Mouse (Mus musculus): ENCODE measurements around the gene Gm14459.
"Not testable (repeated sequence)": the region's sequence is repeated elsewhere in the genome, so short reads cannot be mapped to it uniquely, and the experiment has no call there.

Gene Gm14459

DNA sequence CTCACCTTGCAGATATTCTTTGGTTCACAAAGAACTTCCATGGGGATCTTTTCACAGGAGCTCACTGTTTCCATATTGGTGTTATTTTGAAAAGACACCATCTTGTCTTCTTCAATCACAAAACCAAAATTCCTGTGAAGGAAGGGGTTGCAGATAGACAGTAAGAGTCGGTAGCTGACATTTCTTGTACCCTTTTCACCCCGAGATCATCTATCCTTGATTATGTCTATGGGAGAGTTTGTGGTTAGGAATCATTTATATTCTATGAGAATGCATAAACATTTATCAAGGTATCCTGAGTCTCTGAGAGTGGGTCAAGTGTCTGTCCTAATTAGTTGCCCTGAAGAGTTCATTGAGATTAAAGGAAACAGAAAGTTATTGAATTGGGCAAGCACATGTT, at the start of gene Gm14459:
TSS of gene Gm14459 (minus strand) at position 101 of the 400 bp plus-strand sequence.
- TF ChIP-seq POU5F1 (IDR thresholded peaks at IDR 0.05; ENCODE audit: borderline replicate concordance, low read length) (no peak), NANOG (IDR thresholded peaks at IDR 0.05; ENCODE audit: borderline replicate concordance, low read length) (no peak), CTCF (conservative IDR thresholded peaks at IDR 0.05; ENCODE audit: low read length) (no peak)
- H3K9me3 ChIP-seq (ENCODE audit: low read length), result no peaks in the 10 kb centered on the region
- H3K36me3 ChIP-seq (ENCODE audit: insufficient read depth, low read length), result no peaks in the 10 kb centered on the region
- no peaks in the 10 kb centered on the region for H3K27me3 ChIP-seq (ENCODE audit: insufficient read depth, low read length)
- H3K4me3 ChIP-seq (replicated peaks; ENCODE audit: low read length), result no peak within 1 kb of the TSS
- no peaks in the 10 kb centered on the region for H3K4me1 ChIP-seq (replicated peaks; ENCODE audit: low read depth, low read length)

DNA sequence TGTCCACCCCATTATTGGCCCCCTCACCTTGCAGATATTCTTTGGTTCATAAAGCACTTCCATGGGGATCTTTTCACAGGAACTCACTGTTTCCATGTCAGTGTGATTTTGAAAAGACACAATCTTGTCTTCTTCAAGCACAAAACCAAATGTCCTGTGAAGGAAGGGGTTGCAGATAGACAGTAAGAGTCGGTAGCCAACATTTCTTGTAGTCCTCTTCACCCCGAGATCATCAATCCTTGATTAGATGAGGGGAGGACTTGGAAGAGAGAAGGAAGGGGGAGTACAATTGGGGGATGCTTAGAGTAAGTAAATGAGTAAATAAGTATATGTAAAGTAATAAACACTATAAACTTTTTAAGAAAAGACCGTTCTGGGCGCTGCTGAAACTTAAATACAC, 23.4 kb upstream of the Gm14459 start, which contains the start of gene Ssxb6:
TSS of gene Ssxb6 (minus strand) at position 101 of the 400 bp plus-strand sequence.
- H3K9me3 ChIP-seq (ENCODE audit: low read length); H3K4me1 ChIP-seq (replicated peaks; ENCODE audit: low read depth, low read length); H3K4me3 ChIP-seq (replicated peaks; ENCODE audit: low read length); H3K36me3 ChIP-seq (ENCODE audit: insufficient read depth, low read length); H3K27me3 ChIP-seq (ENCODE audit: insufficient read depth, low read length): not testable (repeated sequence)

All from E14TG2a.4 (cell line).